In genomic region chr11:103132576-103133455, GRCm38 (mm10) we compare ENCODE assay signal across 7 mouse cellular contexts. TPM values are rescaled to one million over a fixed set of nuclear protein-coding genes. Genes with fewer than 3 reads are reported as not detected.
DNase-seq lines count a peak whose midpoint lies in the region; ATAC-seq lines count a peak whose summit lies in the region.

No protein-coding gene starts in this region.

- peak overlapping the region; percentile 95 for H3K9ac ChIP-seq in embryonic facial prominence, embryonic 12.5 days
- peak overlapping the region; percentile 100 for H3K9ac ChIP-seq in limb, embryonic 11.5 days (ENCODE audit: low read length)
- H3K9ac ChIP-seq in midbrain, embryonic 14.5 days (replicated peaks; ENCODE audit: low read length), result peak overlapping the region; percentile 100

- peak; percentile 99 for DNase-seq in adrenal gland, postnatal 25 days
- DNase-seq in heart, adult 11 months, result peak; percentile 100
- DNase-seq in kidney, adult 18-20 months, result peak; percentile 100
- DNase-seq in limb, embryonic 11.5 days (ENCODE audit: low spot score), result peak; percentile 100
- peak; percentile 100 for DNase-seq in midbrain, embryonic 14.5 days
- DNase-seq in spleen, adult 18-20 months, result peak; percentile 99 to 100

- peak overlapping the region; percentile 97 for H3K27ac ChIP-seq in embryonic facial prominence, embryonic 12.5 days
- peak overlapping the region; percentile 96 for H3K27ac ChIP-seq in limb, embryonic 11.5 days (replicated peaks; ENCODE audit: low read depth, low read length)
- peak overlapping the region; percentile 98 for H3K27ac ChIP-seq in midbrain, embryonic 14.5 days (replicated peaks; ENCODE audit: low read depth, low read length)

- H3K9me3 ChIP-seq in embryonic facial prominence, embryonic 12.5 days, result no peaks in the 10 kb centered on the region
- no peaks in the 10 kb centered on the region for H3K9me3 ChIP-seq in limb, embryonic 11.5 days (ENCODE audit: control insufficient read depth, low read length)
- no peaks in the 10 kb centered on the region for H3K9me3 ChIP-seq in midbrain, embryonic 14.5 days (ENCODE audit: control insufficient read depth, low read length)

- H3K4me2 ChIP-seq in embryonic facial prominence, embryonic 12.5 days (replicated peaks), result peak overlapping the region; percentile 65
- H3K4me2 ChIP-seq in limb, embryonic 11.5 days (ENCODE audit: low read depth, severe bottlenecking), result peak overlapping the region; percentile 63
- H3K4me2 ChIP-seq in midbrain, embryonic 14.5 days (ENCODE audit: low read length), result peak overlapping the region; percentile 90

- H3K27me3 ChIP-seq in embryonic facial prominence, embryonic 12.5 days, result no peaks in the 10 kb centered on the region
- H3K27me3 ChIP-seq in limb, embryonic 11.5 days (ENCODE audit: control insufficient read depth, insufficient read depth, low read length), result no peaks in the 10 kb centered on the region
- H3K27me3 ChIP-seq in midbrain, embryonic 14.5 days (ENCODE audit: control insufficient read depth, insufficient read depth, low read length), result no peaks in the 10 kb centered on the region

- H3K4me1 ChIP-seq in embryonic facial prominence, embryonic 12.5 days, result peaks cover 25% of the 10 kb centered on the region
- H3K4me1 ChIP-seq in limb, embryonic 11.5 days (ENCODE audit: control insufficient read depth, insufficient read depth, low read length), result peaks cover 17% of the 10 kb centered on the region; the same call in 1 of the 2 replicates
- H3K4me1 ChIP-seq in midbrain, embryonic 14.5 days (ENCODE audit: control insufficient read depth, insufficient read depth, low read length), result peaks cover 38% of the 10 kb centered on the region

- H3K36me3 ChIP-seq in embryonic facial prominence, embryonic 12.5 days, result no peaks in the 10 kb centered on the region
- no peaks in the 10 kb centered on the region for H3K36me3 ChIP-seq in limb, embryonic 11.5 days (ENCODE audit: control insufficient read depth, insufficient read depth, low read length)
- no peaks in the 10 kb centered on the region for H3K36me3 ChIP-seq in midbrain, embryonic 14.5 days (ENCODE audit: control insufficient read depth, insufficient read depth, low read length)

- under 1% methylated on average over 58 of the region's 58 CpGs for WGBS in embryonic facial prominence, embryonic 12.5 days
- under 1% methylated on average over 53 of the region's 58 CpGs for WGBS in limb, embryonic 11.5 days
- WGBS in midbrain, embryonic 14.5 days, result under 1% methylated on average over 58 of the region's 58 CpGs

- H3K4me3 ChIP-seq in embryonic facial prominence, embryonic 12.5 days, result peak overlapping the region; percentile 78
- peak overlapping the region; percentile 95 for H3K4me3 ChIP-seq in limb, embryonic 11.5 days (ENCODE audit: low read depth, low read length)
- peak overlapping the region; percentile 96 for H3K4me3 ChIP-seq in midbrain, embryonic 14.5 days (replicated peaks; ENCODE audit: low read depth, low read length)

- peak; percentile 87 for ATAC-seq in embryonic facial prominence, embryonic 12.5 days (ENCODE audit: insufficient number of reproducible peaks, insufficient read depth, low FRiP score, low TSS enrichment)
- peak; percentile 90 for ATAC-seq in limb, embryonic 11.5 days (ENCODE audit: insufficient number of reproducible peaks, low FRiP score, low TSS enrichment, low read depth)
- ATAC-seq in midbrain, embryonic 14.5 days (ENCODE audit: low FRiP score, low TSS enrichment), result peak; percentile 93

RNA-seq across cellular contexts. Expression of gene Hexim2, which starts 0.6 kb away (rescaled TPM):
- 3.9 and 6.2 TPM in 2 replicates for total RNA-seq in adrenal gland, postnatal 25 days (2021)
- 13.5 and 13.8 TPM in 2 replicates for polyA plus RNA-seq in embryonic facial prominence, embryonic 12.5 days (2016; fragmentation: Nextera tagmentation; extraction: Ambion mirVana)
- 8.3 and 9.5 TPM in 2 replicates for polyA plus RNA-seq in limb, embryonic 11.5 days (2014; fragmentation: Nextera tagmentation; extraction: Ambion mirVana)
- polyA plus RNA-seq in midbrain, embryonic 14.5 days (2014; fragmentation: Nextera tagmentation; extraction: Ambion mirVana), result 22.9 and 24.7 TPM in 2 replicates

RNA-seq across cellular contexts. Expression of gene Hexim1, which starts 16.8 kb away (rescaled TPM):
- 72.0 and 75.6 TPM in 2 replicates for total RNA-seq in adrenal gland, postnatal 25 days (2021)
- polyA plus RNA-seq in embryonic facial prominence, embryonic 12.5 days (2016; fragmentation: Nextera tagmentation; extraction: Ambion mirVana), result 4.0 and 4.2 TPM in 2 replicates
- 5.2 and 5.6 TPM in 2 replicates for polyA plus RNA-seq in limb, embryonic 11.5 days (2014; fragmentation: Nextera tagmentation; extraction: Ambion mirVana)
- 3.9 and 5.9 TPM in 2 replicates for polyA plus RNA-seq in midbrain, embryonic 14.5 days (2014; fragmentation: Nextera tagmentation; extraction: Ambion mirVana)

RNA-seq across cellular contexts. Expression of gene Acbd4, which starts 31.3 kb away (rescaled TPM):
- total RNA-seq in adrenal gland, postnatal 25 days (2021), result 92.1 and 129 TPM in 2 replicates
- 9.7 and 11.2 TPM in 2 replicates for polyA plus RNA-seq in embryonic facial prominence, embryonic 12.5 days (2016; fragmentation: Nextera tagmentation; extraction: Ambion mirVana)
- 4.8 and 5.2 TPM in 2 replicates for polyA plus RNA-seq in limb, embryonic 11.5 days (2014; fragmentation: Nextera tagmentation; extraction: Ambion mirVana)
- 8.0 and 8.4 TPM in 2 replicates for polyA plus RNA-seq in midbrain, embryonic 14.5 days (2014; fragmentation: Nextera tagmentation; extraction: Ambion mirVana)

RNA-seq across cellular contexts. Expression of gene Plcd3, which starts 31.4 kb away (rescaled TPM):
- 9.1 and 13.7 TPM in 2 replicates for total RNA-seq in adrenal gland, postnatal 25 days (2021)
- 3.9 and 4.2 TPM in 2 replicates for polyA plus RNA-seq in embryonic facial prominence, embryonic 12.5 days (2016; fragmentation: Nextera tagmentation; extraction: Ambion mirVana)
- polyA plus RNA-seq in limb, embryonic 11.5 days (2014; fragmentation: Nextera tagmentation; extraction: Ambion mirVana), result 1.2 and 1.8 TPM in 2 replicates
- polyA plus RNA-seq in midbrain, embryonic 14.5 days (2014; fragmentation: Nextera tagmentation; extraction: Ambion mirVana), result 0.92 and 1.8 TPM in 2 replicates

RNA-seq across cellular contexts. Expression of gene Fmnl1, which starts 38.1 kb away (rescaled TPM):
- 15.6 and 19.9 TPM in 2 replicates for total RNA-seq in adrenal gland, postnatal 25 days (2021)
- polyA plus RNA-seq in embryonic facial prominence, embryonic 12.5 days (2016; fragmentation: Nextera tagmentation; extraction: Ambion mirVana), result 0.97 and 1.8 TPM in 2 replicates
- 0.20 and 0.69 TPM in 2 replicates for polyA plus RNA-seq in limb, embryonic 11.5 days (2014; fragmentation: Nextera tagmentation; extraction: Ambion mirVana)
- polyA plus RNA-seq in midbrain, embryonic 14.5 days (2014; fragmentation: Nextera tagmentation; extraction: Ambion mirVana), result 4.3 and 5.2 TPM in 2 replicates

Comparison
In these comparisons a context has a peak if more than half of its experiments do, and no peak if none do; other contexts are left out.
1. Peak in every context shown above with its lines: DNase-seq, ATAC-seq, H3K4me3 ChIP-seq and H3K27ac ChIP-seq.